Mouse (Mus musculus): ENCODE results near the gene Tas2r129. TPM values are rescaled to one million over a fixed set of nuclear protein-coding genes. Genes with fewer than 3 reads are reported as not detected.
"Not testable (repeated sequence)": the region's sequence is repeated elsewhere in the genome, so short reads cannot be mapped to it uniquely, and the experiment has no call there.

Gene Tas2r129
- polyA plus RNA-seq (2015; fragmentation: Nextera tagmentation; extraction: Ambion mirVana), result not detected in 2 replicates

DNA sequence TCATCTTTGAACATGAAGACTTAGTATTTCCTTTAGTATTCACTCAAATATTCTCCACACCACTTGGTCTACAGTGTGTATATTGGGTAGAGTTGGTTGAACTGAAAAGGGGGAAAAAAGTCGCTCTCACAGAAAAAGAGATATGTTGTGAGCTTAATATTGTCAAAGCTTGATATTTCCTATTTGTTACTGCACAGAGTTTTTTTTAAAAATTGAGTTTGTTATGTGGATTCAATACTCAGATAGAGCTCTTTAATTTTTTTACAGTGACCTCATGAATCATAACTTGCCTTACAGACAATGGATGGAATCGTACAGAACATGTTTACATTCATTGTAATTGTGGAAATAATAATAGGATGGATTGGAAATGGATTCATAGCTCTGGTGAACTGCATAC, at the start of gene Tas2r129:
Gene Tas2r129 (plus strand): TSS at position 301 of the 400 bp plus-strand sequence.
- DNase-seq (ENCODE audit: low spot score) (no peak), ATAC-seq (replicated peaks; ENCODE audit: low FRiP score, low read depth) (no peak)
- no peak for TF ChIP-seq CTCF (IDR thresholded peaks at IDR 0.05; ENCODE audit: low read depth)
- Histone ChIP-seq H3K9ac (ENCODE audit: low read depth, low read length) (no peak within 1 kb of the TSS), H3K36me3 (ENCODE audit: insufficient read depth, low read length) (no peaks in the 10 kb centered on the region), H3K9me3 (replicated peaks; ENCODE audit: low read length) (no peaks in the 10 kb centered on the region), H3K4me1 (replicated peaks; ENCODE audit: insufficient read depth, low read length) (no peaks in the 10 kb centered on the region), H3K27ac (no peak within 1 kb of the TSS), H3K4me2 (ENCODE audit: low read length) (no peak within 1 kb of the TSS), H3K4me3 (replicated peaks; ENCODE audit: low read depth, low read length) (no peak within 1 kb of the TSS), H3K27me3 (ENCODE audit: insufficient read depth, low read length) (no peaks in the 10 kb centered on the region)
- 83% methylated on average over 2 of the region's 2 CpGs for WGBS

DNA sequence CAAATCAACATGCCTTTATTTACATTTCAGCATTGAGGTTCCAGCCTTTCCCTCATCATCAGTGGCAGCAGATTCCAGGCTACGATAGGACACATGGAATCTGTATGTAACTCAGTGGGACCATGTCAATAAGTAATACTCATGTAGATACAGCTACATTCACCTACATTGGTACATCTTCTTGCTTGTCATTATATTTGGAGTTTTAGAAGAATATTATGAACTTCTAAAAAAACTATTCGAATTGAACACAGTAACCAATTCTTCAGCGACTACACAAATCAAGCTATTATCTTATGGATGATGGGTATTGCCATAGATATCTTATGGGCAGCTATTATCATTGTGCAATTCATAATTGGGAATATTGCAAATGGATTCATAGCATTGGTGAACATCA, 41.6 kb upstream of the Tas2r129 start, which contains the start of gene Tas2r125:
Gene Tas2r125 (plus strand): TSS at position 301 of the 400 bp plus-strand sequence.
- H3K27me3 ChIP-seq (ENCODE audit: insufficient read depth, low read length), result no peaks in the 10 kb centered on the region
- H3K9me3 ChIP-seq (replicated peaks; ENCODE audit: low read length), result no peaks in the 10 kb centered on the region
- no peak within 1 kb of the TSS for H3K27ac ChIP-seq
- no peaks in the 10 kb centered on the region for H3K36me3 ChIP-seq (ENCODE audit: insufficient read depth, low read length)
- DNase-seq (ENCODE audit: low spot score) (no peak), ATAC-seq (replicated peaks; ENCODE audit: low FRiP score, low read depth) (no peak)
- 89% methylated on average over 3 of the region's 3 CpGs for WGBS
- H3K9ac ChIP-seq (ENCODE audit: low read depth, low read length), result no peak within 1 kb of the TSS
- H3K4me1 ChIP-seq (replicated peaks; ENCODE audit: insufficient read depth, low read length), result no peaks in the 10 kb centered on the region
- H3K4me3 ChIP-seq (replicated peaks; ENCODE audit: low read depth, low read length), result no peak within 1 kb of the TSS
- TF ChIP-seq CTCF (IDR thresholded peaks at IDR 0.05; ENCODE audit: low read depth), result no peak
- no peak within 1 kb of the TSS for H3K4me2 ChIP-seq (ENCODE audit: low read length)

DNA sequence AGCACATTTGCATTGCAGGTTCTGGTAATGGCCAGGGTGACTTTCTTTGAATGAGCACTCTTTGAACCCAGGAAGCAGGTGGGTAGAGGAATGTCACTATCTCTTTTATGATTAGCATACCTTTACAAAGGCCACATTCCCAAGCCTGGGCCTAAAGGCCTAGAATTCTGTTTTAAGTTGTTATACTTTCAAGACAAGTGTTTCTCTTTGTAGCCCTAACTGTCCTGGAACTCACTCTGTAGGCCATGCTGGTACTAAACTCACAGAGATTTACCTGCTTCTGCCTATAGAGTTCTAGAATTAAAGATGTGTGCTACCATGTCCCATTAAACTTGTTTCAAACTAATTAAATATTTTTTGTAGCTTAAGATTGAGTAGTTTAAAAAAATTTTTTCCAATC, 9.5 kb upstream of the Tas2r129 start:
- H3K4me2 ChIP-seq (ENCODE audit: low read length); H3K27ac ChIP-seq; H3K9me3 ChIP-seq (replicated peaks; ENCODE audit: low read length); ATAC-seq (replicated peaks; ENCODE audit: low FRiP score, low read depth); DNase-seq (ENCODE audit: low spot score); H3K27me3 ChIP-seq (ENCODE audit: insufficient read depth, low read length); H3K36me3 ChIP-seq (ENCODE audit: insufficient read depth, low read length); H3K4me1 ChIP-seq (replicated peaks; ENCODE audit: insufficient read depth, low read length); H3K4me3 ChIP-seq (replicated peaks; ENCODE audit: low read depth, low read length); H3K9ac ChIP-seq (ENCODE audit: low read depth, low read length): not testable (repeated sequence)

DNA sequence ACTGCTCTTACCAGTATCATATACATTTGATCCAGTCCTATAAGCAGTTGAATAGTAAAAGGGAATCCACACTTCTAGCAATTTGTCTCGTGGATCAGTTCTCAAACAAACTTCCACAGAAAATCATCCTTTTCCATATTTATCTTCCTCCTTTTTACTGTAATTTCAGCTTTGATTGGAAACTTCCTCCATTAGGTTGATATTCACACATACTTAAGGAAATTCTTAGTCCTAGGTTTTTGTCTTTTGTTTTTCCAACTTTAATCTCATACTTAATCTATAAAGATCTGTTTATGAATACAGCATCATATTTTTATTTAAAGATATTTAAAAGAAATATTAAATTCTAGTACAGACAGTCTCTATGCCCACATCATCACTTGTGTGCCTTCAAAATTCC, 6.9 kb downstream of the Tas2r129 start, which contains the start of gene Tas2r131:
Gene Tas2r131 (minus strand): TSS at position 101 of the 400 bp plus-strand sequence.
- no peak for DNase-seq (ENCODE audit: low spot score)
- no peak within 1 kb of the TSS for H3K9ac ChIP-seq (ENCODE audit: low read depth, low read length)
- no peak for TF ChIP-seq CTCF (IDR thresholded peaks at IDR 0.05; ENCODE audit: low read depth)
- 63% methylated on average over 1 of the region's 1 CpGs for whole genome bisulfite sequencing
- H3K4me2 ChIP-seq (ENCODE audit: low read length), result no peak within 1 kb of the TSS
- H3K27ac ChIP-seq, result no peak within 1 kb of the TSS
- no peaks in the 10 kb centered on the region for H3K27me3 ChIP-seq (ENCODE audit: insufficient read depth, low read length)
- H3K4me3 ChIP-seq (replicated peaks; ENCODE audit: low read depth, low read length), result no peak within 1 kb of the TSS
- no peaks in the 10 kb centered on the region for H3K4me1 ChIP-seq (replicated peaks; ENCODE audit: insufficient read depth, low read length)
- ATAC-seq (replicated peaks; ENCODE audit: low FRiP score, low read depth), result no peak
- H3K36me3 ChIP-seq (ENCODE audit: insufficient read depth, low read length), result no peaks in the 10 kb centered on the region
- H3K9me3 ChIP-seq (replicated peaks; ENCODE audit: low read length), result no peaks in the 10 kb centered on the region

DNA sequence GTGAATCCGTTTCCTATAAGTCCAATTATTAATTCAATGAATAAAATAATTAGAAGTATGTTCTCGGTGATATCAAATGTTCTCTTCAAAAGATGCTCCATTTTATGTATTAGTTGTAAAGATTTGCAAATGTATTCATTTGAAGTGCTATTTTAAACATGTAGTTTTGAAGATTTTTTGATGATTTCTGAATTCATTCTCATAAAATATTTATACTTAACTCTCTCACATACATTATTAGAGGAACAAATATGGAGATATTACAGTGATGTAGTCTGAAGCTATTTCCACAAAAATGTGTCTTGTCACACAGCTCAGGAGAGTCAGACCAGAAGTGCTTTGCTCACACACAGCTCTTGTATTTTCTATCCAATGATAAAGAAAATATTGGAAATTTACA, 30.0 kb downstream of the Tas2r129 start, which contains the start of gene Tas2r109:
Gene Tas2r109 (minus strand): TSS at position 101 of the 400 bp plus-strand sequence.
- Histone ChIP-seq H3K27me3 (ENCODE audit: insufficient read depth, low read length) (no peaks in the 10 kb centered on the region), H3K36me3 (ENCODE audit: insufficient read depth, low read length) (no peaks in the 10 kb centered on the region), H3K4me2 (ENCODE audit: low read length) (no peak within 1 kb of the TSS), H3K9ac (ENCODE audit: low read depth, low read length) (no peak within 1 kb of the TSS), H3K9me3 (replicated peaks; ENCODE audit: low read length) (no peaks in the 10 kb centered on the region), H3K4me1 (replicated peaks; ENCODE audit: insufficient read depth, low read length) (no peaks in the 10 kb centered on the region), H3K4me3 (replicated peaks; ENCODE audit: low read depth, low read length) (no peak within 1 kb of the TSS), H3K27ac (no peak within 1 kb of the TSS)
- ATAC-seq (replicated peaks; ENCODE audit: low FRiP score, low read depth), result no peak
- WGBS, result 88% methylated on average over 2 of the region's 2 CpGs
- TF ChIP-seq CTCF (IDR thresholded peaks at IDR 0.05; ENCODE audit: low read depth), result no peak
- no peak for DNase-seq (ENCODE audit: low spot score)

Other genes with a start within 250 kb of the Tas2r129 start
- gene Tas2r122, start 239.2 kb upstream of the Tas2r129 start, polyA plus RNA-seq (2015; fragmentation: Nextera tagmentation; extraction: Ambion mirVana), result not detected in 2 replicates
- not detected in 2 replicates for gene Tas2r115, start 213.1 kb upstream of the Tas2r129 start, polyA plus RNA-seq (2015; fragmentation: Nextera tagmentation; extraction: Ambion mirVana)
- gene Tas2r124, start 196.4 kb upstream of the Tas2r129 start, polyA plus RNA-seq (2015; fragmentation: Nextera tagmentation; extraction: Ambion mirVana), result not detected in 2 replicates
- not detected in 2 replicates for gene Tas2r102, start 189.0 kb upstream of the Tas2r129 start, polyA plus RNA-seq (2015; fragmentation: Nextera tagmentation; extraction: Ambion mirVana)
- gene Tas2r136, start 172.9 kb upstream of the Tas2r129 start, polyA plus RNA-seq (2015; fragmentation: Nextera tagmentation; extraction: Ambion mirVana), result not detected in 2 replicates
- gene Tas2r117, start 148.3 kb upstream of the Tas2r129 start, polyA plus RNA-seq (2015; fragmentation: Nextera tagmentation; extraction: Ambion mirVana), result not detected in 2 replicates
- not detected in 2 replicates for gene Tas2r123, start 104.0 kb upstream of the Tas2r129 start, polyA plus RNA-seq (2015; fragmentation: Nextera tagmentation; extraction: Ambion mirVana)
- gene Tas2r116, start 95.7 kb upstream of the Tas2r129 start, polyA plus RNA-seq (2015; fragmentation: Nextera tagmentation; extraction: Ambion mirVana), result not detected in 2 replicates
- not detected in 2 replicates for gene Tas2r110, start 83.1 kb upstream of the Tas2r129 start, polyA plus RNA-seq (2015; fragmentation: Nextera tagmentation; extraction: Ambion mirVana)
- not detected in 2 replicates for gene Tas2r113, start 58.1 kb upstream of the Tas2r129 start, polyA plus RNA-seq (2015; fragmentation: Nextera tagmentation; extraction: Ambion mirVana)
- gene Tas2r125, start 41.5 kb upstream of the Tas2r129 start, polyA plus RNA-seq (2015; fragmentation: Nextera tagmentation; extraction: Ambion mirVana), result not detected in 2 replicates
- gene Tas2r131, start 6.8 kb downstream of the Tas2r129 start, polyA plus RNA-seq (2015; fragmentation: Nextera tagmentation; extraction: Ambion mirVana), result not detected in 2 replicates
- not detected in 2 replicates for gene Tas2r109, start 29.9 kb downstream of the Tas2r129 start, polyA plus RNA-seq (2015; fragmentation: Nextera tagmentation; extraction: Ambion mirVana)
- gene Tas2r103, start 86.0 kb downstream of the Tas2r129 start, polyA plus RNA-seq (2015; fragmentation: Nextera tagmentation; extraction: Ambion mirVana), result not detected in 2 replicates
- gene Tas2r140, start 104.7 kb downstream of the Tas2r129 start, polyA plus RNA-seq (2015; fragmentation: Nextera tagmentation; extraction: Ambion mirVana), result not detected in 2 replicates
- 114 and 119 TPM in 2 replicates for gene Smim10l1, start 153.8 kb downstream of the Tas2r129 start, polyA plus RNA-seq (2015; fragmentation: Nextera tagmentation; extraction: Ambion mirVana)

Measured in kidney, postnatal 0 days (tissue).